ENCODE assay signal across 18 mouse cellular contexts in genomic region chr15:100903811-100904210, GRCm38 (mm10). TPM values are rescaled to one million over a fixed set of nuclear protein-coding genes. Genes with fewer than 3 reads are reported as not detected.
"Had no signal": no experiment of that assay in that cellular context is flagged by ENCODE, and none has a peak within 500 bp of the region (broad histone marks: within the 10 kb centered on the region; RNA-seq: fewer than 3 reads in every experiment).

No protein-coding gene starts in this region.

- H3K27me3 ChIP-seq: midbrain, embryonic 12.5 days; neural tube, embryonic 12.5 days; neural tube, embryonic 15.5 days had no signal

- H3K4me2 ChIP-seq: liver, embryonic 13.5 days; midbrain, embryonic 12.5 days; neural tube, embryonic 12.5 days; neural tube, embryonic 15.5 days had no signal

- H3K9me3 ChIP-seq: liver, embryonic 13.5 days; midbrain, embryonic 12.5 days; neural tube, embryonic 12.5 days; neural tube, embryonic 15.5 days had no signal

- H3K4me1 ChIP-seq: liver, embryonic 13.5 days had no signal

- H3K27ac ChIP-seq: liver, embryonic 13.5 days; midbrain, embryonic 12.5 days; neural tube, embryonic 12.5 days; neural tube, embryonic 15.5 days; stomach, postnatal 0 days had no signal

- DNase-seq: kidney, adult 18-20 months; kidney, postnatal 36 days; liver, embryonic 13.5 days; lung, adult 2 months; lung, postnatal 14 days; lung, postnatal 4 days; right cerebral cortex, adult 18-20 months; right cerebral cortex, postnatal 14 days; right cerebral cortex, postnatal 4 days; thymus, adult 2 months; thymus, postnatal 14 days; thymus, postnatal 4 days had no signal

- H3K4me3 ChIP-seq: liver, embryonic 13.5 days; midbrain, embryonic 12.5 days; neural tube, embryonic 12.5 days; neural tube, embryonic 15.5 days had no signal

- H3K36me3 ChIP-seq: liver, embryonic 13.5 days; neural tube, embryonic 12.5 days had no signal

- H3K9ac ChIP-seq: liver, embryonic 13.5 days; midbrain, embryonic 12.5 days; neural tube, embryonic 12.5 days; neural tube, embryonic 15.5 days had no signal

RNA-seq across cellular contexts. Expression of gene Scn8a, which starts 34.2 kb away (rescaled TPM):
- total RNA-seq: megakaryocyte progenitor cell, adult 5-6 weeks; megakaryocyte-erythroid progenitor cell, adult 5-6 weeks had no signal
